Mouse (Mus musculus): ENCODE results near the gene Ate1.

- TF ChIP-seq CTCF (IDR thresholded peaks at IDR 0.05), result no peak
- TF ChIP-seq EP300 (IDR thresholded peaks at IDR 0.05), result no peak
These were observed 35.4 kb upstream of the Ate1 start for GRCm38 (mm10) chr7:130555597-130555996.
